Mouse (Mus musculus): Measurements from ENCODE around the gene Kptn.

Gene Kptn

DNA sequence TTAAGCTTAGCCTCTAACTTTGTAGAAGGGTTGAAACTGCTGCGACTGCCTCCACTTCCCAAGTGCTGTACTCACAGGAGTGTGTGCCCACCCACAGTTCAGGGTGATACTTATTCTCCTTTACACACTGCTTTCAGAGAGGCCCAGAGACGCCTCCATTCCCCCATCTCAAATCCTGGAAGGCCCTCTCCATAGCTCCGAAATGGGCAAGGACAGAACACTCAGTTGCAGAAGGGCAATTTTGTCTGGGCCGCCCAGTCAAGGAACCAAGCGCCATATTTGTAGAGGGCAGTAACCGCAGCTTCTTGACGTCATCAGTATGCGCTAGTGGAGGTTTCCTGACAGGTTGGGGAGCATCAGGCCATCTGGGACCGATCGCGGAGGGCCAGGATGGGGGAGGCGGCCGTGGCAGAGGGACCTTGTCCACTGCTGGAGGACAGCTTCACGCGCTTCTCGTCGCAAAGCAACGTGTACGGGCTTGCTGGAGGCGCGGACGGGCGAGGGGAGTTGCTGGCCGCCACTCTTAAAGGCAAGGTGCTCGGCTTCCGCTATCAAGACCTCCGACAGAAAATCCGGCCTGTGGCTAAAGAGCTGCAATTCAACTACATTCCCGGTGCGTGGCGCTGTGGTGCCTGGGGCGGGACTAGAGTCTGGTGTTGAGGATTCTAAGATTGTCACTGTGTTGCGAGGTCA lies at the start of gene Kptn:
TSS of gene Kptn (plus strand) at position 327 of the 693 bp plus-strand sequence.
- peak; percentile 95 for DNase-seq (ENCODE audit: low read depth)

DNA sequence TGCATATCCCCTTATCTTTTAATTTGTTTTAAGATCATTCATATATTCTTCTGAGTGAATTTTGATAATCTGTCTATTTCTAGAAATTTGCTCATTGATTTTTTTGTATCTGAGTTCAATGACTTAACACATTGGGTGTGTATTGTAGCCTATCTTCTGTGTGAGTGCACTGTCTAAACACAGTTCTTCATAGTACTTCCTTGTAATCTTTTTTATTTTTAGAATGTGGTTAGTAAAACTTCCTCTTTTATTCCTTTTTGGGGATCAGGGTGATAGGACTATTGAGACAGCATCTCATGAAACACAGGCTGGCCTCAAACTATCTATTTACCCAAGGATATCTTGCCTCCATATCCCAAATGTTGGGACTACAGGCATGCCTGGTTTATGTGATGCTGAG lies 48.8 kb upstream of the Kptn start:
- DNase-seq (ENCODE audit: low read depth): no peak

DNA sequence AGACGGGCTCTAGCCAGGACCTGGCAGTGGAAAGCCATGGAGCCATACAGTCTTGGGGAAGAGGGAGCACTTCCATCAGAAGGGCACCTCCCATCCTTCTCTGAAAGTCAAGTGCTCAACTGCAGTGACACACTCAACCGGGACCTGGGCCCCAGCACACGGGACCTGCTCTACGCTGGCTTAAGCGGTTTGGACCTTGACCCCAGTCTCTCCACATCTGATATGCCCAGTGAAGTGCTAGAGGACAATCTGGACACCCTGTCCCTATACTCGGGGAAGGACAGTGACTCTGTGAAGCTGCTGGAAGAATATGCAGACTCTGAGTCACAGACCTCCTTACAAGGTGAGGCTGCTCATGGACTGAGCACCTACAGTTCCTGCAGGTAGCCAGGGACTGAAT lies 47.8 kb upstream of the Kptn start:
- no peak for DNase-seq (ENCODE audit: low read depth)

DNA sequence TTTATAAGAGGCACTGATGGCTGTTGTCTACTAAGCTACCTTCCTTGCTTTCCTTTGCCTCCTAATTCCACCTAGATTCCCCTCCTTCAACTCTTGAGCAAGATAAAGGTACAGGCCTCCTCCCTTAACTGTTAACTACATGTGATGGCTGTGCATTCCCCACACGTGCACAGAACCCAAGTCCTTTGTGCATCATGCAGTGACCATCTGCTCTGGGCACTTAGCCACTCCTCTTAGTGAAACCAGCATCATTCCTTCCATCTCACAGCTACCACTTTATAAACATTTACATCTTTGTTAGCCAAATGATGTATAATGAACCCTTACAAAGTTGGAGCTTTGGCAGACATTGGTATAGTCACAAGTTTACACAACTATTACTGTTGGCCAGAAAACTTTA lies 39.7 kb upstream of the Kptn start:
- DNase-seq (ENCODE audit: low read depth): no peak

DNA sequence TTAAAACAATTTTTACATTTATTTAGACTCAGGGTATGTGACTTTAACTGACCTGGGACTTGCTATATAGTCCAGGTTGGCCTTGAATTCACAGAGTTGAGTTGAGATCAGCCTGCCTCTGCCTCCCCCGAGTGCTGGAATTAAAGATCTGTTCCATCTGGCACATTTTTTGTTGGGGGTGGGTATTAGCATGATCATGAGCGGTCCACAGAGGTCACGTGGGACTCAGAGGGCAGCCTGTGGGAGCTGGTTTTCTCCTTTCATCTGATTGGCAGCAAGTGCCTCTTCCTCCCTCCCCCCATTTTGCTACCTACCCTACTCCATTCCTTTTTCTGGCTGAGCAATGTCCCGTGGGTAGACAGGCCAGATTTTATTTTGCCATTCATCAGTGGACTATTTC lies 39.1 kb upstream of the Kptn start:
- DNase-seq (ENCODE audit: low read depth): no peak

DNA sequence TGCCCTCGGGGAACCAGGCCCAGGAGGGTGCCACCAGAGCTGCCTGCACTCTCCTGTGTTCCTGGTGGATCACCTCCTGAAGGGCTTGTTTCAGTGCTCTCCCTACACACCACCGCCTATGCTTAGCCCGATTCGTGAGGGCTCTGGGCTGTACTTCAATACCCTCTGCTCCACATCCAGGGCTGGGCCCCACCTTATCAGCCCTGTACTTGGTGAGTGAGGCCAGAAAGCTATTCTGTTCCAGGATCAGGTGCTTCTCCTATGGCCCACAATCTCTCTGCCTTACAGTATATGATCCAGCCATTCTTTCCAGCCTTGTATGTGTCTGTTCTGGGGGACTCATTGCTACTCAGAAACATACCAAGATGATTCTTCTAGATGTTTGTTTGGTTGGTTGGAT lies 36.3 kb upstream of the Kptn start:
- DNase-seq (ENCODE audit: low read depth): no peak

DNA sequence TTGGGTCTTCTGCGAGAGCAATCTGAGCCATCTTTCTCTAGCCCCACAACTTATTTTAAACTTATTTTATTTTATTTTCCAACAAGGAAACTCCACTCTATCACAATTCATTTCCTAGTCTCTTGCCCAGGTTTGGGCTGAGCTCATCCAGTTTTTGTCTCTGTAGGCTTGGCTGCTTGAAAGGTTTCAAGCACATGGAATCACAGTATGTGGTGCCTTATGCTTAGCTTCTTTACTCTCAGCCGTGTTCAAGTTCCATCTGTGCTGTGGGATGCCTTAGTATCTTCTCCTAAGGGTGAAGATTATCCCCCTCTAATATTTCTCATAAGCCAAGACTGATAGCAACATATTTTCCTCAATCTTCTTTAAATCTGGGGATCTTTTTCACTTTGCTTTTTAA lies 32.1 kb upstream of the Kptn start:
- DNase-seq (ENCODE audit: low read depth): no peak

DNA sequence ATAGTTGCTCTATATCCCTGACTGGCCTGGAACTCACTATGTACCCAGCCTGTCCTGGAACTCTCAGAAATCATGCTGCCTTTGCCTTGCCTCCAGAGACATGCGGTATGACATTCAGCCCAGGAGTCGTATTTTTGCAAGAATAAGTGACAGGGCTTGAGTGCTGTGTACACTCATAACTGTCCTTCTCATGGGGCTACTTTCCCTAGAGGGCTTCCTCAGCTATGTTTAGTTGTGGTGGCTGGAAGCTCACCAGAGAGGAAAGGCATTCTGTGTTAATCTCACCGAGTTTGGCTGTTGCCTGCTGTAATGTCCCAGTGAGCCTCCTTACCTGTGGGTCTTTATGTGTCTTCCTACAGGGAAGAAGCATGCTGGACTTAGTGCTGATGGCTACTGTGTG lies 25.1 kb upstream of the Kptn start:
- DNase-seq (ENCODE audit: low read depth): no peak

DNA sequence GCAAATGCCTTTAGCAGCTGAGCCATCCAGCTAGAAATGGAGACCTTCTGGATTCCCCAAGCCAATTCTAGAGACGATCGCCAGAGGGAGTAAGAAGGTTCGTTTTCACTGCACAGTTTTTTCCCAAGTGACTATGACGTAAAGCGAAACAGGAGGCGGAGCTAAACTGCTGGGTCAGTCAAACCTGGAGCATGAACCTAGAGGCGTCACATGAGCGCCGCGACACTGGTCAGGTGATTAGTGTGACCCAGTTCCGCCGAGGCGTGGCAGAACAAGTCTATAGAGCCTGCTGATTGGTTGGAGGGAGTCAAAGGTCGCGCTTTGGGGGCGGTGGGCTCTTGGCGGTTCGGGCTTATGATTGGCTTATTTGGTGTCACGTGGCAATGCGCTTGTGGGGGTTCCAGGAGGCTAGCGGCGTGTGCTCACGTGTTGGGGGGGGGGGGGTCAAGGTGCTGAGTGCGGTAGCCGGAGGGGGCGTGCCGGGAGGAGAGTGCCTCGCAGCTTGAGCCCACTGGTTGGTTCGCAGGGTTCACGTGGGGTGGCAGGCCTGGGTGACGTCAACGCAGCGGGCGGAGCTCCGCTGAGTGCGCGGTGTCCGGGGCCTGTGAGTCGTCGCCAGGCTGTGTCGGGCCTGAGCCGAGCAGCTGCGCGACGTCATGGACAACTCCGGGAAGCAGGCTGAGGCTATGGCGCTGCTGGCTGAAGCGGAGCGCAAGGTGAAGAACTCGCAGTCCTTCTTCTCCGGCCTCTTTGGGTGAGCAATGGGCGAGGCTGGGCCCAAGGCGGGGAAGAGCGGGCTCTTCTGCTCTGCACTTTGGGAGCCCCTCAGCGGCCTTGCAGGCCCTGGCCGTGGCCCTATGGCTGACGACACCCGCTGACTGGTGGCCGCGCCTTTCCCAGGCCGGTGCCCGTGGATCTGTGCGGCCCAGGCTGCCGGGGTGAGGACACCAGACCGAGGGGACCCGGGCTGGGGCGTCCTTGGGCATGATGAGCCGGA lies 21.4 kb upstream of the Kptn start, which contains the start of gene Napa:
TSS of gene Napa (plus strand) at position 438 of the 997 bp plus-strand sequence.
- peak; percentile 100 for DNase-seq (ENCODE audit: low read depth)

DNA sequence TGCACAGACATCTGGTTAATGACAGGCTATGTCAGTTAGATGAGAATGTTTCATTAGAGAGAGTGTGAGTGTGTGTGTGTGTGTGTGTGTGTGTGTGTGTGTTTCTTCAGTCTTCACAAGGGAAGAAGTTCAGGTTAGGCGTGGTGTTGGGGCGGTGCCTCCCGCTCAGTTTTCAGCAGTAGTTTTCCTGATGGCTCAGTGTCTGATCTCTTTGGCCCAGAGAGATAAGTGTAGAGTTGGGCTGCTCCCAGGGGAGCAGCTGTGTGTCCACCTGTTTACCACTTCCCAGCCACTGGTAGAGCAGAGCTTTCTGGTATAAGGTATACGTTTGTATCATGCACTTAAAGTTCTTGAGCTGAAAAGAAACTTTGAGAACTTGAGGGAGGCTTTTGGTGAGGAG lies 19.8 kb upstream of the Kptn start:
- no peak for DNase-seq (ENCODE audit: low read depth)

DNA sequence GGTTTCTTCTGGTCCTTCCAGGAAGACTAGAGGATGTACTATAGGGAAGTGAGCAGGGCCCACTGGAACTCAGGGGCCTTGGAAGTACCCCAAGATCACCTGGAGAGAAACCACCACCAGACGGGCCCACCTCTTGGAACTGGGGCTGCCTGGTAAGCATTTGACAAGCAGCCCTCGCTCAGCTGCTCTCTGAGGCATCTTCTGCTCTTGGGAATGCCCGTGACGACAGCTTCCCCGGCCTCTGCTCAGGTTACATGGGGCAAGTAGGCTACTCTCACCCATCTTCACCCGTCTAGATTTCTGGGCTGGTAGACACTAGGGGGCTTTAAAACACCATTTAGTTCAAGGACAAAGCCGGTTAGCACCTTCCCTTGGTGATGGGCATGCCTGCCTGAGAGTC lies 18.6 kb upstream of the Kptn start:
- DNase-seq (ENCODE audit: low read depth): no peak

DNA sequence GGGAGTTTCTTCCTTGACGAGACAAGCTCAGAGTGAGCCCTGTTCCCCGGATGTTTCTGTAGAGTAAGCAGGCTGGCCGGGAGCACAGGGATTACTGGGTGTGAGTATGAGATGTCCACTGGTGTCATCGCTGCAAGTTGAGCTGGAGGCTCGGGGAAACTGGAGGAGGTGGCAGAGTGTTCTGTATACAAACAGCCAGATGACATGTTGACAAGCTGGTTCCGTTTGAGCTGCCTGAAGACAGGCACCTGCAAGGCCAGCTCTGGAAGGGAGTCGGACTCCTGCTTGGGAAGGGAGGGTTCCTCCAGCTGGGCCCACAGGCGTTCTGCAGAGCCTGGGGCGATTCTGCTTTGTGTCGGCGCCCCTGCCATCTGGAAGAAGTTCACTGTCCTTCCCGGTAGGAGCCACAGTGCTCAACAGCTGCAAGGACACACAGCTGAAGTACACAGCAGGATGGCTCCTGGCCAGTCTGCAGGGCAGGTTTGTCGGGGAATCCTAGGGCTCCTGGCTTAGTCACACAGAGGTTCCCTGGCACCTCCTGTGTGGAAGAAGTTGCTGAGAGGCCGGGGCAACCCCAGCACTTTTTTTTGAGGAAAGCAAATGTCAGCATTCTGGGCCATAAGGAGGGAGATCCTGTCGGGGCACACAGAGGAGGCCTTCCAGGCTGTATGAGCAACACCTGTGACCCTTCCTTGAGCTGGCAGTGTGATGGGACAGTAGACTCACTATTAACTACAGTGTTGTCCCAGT lies 17.8 kb upstream of the Kptn start:
- no peak for DNase-seq (ENCODE audit: low read depth)

DNA sequence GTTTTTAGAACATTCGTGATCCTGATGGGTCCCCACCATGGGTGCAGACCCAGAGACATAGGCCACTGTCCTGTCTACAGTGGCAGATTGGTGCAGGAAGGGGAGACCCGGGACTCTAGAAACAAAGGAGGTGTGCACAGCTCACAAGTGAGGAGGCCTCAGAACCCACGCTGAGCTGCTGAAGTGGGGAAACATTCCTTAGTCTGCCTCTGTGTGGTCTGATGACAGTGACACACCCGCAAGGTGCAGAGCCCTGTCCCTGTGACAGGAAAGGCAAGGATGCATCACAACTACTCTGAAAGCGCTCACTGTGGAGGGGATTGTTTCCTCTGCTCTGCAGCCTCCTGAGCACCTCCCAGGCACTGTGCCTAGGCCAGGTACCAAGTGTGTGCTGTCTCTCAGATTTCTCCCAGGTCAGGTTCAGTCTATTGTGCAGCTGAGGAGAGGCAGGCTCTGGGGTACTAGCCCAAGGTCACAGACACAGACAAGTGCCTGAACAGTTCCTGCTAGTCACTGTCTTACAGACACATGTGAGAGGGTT lies 16.9 kb upstream of the Kptn start:
- DNase-seq (ENCODE audit: low read depth): no peak

DNA sequence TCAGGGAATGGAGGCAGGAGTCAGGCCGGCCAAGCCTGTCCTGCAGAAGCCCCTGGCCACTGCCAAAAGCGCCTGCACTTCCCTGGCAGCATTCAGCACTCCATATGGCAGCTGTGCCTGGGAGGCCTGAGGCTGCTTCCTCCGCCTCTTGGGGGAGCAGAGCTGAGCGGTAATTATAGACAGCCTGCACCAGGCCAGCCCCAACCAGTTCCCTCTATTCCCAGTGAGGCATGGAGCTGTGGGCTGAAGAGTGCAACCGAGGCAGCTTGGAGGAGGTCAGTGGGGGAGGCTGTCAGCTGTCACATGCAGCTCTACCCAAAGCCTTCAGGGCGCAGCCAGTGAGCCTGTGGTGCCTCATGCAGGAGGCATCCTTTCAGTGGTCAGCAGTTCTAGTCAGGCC lies 15.9 kb upstream of the Kptn start:
- peak; percentile 64 for DNase-seq (ENCODE audit: low read depth)

DNA sequence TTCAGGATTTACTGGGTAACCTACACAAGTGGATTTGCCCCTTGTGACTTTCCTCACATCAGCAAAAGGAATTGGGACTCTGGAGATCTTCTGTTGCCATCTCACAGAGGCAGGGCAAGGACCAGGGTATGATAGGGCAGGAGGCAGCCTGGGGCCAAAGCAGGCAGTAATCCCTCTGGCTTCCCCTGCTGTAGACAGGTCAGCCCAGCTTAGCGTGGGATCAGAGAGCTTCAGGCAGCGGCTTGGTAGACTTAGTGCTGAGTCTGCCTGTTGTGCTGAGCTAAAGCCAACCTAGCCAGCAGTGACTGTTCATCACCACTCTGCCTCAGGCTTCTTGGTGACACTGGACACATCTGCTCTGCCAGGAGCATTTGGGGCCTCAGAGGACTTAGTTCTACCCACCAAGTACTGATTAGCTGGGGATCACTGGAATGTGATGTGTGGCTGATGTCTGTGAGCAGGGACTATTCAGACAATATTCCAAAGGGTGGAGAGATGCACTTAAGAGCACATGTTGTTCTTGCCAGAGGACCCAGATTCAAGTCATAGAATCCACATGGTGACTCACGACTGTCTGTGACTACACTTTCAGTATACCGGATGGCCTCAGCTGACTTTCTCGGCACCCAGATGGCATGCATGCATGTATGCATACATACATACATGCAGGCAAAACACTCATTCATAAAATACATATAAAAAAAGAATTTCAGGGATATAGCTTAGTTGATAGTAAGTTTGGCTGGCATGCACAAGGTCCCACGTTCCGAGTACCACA lies 14.9 kb upstream of the Kptn start:
- DNase-seq (ENCODE audit: low read depth): no peak

DNA sequence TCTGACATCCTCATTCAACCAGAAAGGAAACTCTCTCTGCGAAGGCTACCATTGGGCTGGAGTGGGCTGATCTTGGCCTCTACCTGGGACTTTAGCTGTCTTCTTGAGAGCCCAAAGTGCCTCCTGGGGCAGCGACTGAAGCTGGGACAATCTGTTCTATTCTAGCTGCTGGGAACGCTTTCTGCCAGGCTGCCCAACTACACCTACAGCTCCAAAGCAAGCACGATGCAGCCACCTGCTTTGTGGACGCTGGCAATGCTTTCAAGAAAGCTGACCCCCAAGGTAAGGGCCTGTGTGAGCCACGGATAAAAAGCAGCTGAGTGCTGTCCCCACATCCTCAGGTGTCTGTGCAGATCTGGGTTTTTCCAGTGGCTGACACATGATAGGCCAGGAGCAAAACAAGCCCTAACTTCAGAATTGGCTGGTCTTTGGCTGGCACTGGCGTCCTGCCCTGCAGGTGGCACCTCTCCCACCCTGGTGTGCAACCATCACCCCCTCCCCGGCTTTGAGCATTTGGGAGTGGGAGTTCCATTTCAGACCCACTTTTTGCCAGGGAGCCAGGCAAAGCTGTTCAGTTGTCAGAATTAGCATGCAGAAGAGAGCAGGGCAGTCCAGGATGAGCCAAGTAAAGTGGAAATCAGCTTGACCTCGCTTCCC lies 10.7 kb upstream of the Kptn start:
- no peak for DNase-seq (ENCODE audit: low read depth)

DNA sequence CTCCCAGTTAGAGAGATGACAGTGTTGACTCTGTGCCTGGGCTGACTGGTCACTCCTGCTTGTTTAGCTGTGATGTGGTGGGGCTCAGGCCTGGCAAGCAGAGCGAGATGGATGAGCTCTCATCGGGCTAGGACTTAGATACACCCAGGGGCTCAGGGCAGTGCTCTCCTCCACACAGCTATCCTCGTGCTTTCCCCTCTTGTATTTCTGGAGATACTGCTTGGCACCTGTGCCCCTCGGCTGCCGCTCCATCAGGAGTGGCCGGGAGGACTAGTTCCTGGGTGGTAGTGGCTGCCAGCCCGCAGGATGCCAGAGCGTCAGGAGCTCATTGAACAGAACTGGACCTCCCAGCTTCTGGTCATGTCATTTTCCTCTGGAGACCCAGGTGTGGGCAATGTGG lies 9.5 kb upstream of the Kptn start:
- DNase-seq (ENCODE audit: low read depth): no peak

DNA sequence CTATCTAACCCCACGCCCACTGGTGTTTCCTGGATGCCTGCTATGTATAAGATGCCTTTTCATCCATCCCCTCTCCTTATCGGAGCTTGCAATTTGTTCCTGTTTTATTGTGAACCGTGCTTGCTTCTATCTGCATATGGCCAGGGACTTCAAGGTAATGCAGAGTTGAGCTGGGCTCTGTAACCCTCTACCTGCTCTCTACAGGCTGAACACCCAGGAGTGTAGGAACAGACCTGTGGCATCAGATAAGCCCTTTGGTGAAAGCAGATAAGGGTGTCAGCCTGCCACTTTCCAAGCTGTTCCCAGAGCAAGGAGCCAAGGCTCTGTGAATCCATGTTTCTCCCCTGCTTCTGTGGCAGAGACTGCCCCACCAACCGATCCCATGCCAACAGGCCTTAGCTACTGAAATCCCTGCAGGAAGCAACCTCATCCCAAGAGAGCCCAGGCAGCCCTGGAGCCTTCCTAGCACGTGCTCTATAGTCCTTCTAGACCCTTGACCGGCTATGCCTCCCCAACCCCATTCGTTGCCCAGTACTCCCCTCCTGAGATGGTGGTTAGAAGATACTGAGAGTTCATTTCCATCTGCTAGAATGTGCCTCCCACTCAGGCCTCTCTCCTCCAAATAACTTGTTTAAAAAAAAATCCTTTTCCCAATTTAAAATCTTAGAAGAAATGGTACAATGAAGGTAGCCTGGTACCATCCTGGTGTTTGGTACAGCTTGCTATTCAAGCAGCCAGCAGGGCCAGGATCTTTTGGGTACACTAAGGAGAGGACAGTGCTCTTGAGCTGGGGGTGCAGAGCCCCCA lies 8.2 kb upstream of the Kptn start:
- no peak for DNase-seq (ENCODE audit: low read depth)

DNA sequence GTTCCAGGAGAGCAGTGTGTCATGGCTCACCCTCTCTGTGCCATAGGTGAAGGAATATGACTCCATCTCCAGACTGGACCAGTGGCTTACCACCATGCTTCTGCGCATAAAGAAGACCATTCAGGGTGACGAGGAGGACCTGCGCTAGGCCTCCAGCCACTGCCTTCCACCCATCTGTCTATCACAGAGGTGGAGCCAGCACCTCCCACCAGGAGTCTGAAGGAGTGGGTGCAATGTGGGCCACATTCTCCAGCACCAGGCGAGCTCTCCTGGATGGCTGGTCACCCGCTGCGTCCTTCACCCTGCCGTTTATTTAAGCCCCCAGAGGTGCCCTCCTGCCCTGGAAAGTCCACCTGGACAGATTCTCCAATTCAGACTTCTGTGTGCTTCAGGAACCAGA lies 3.3 kb upstream of the Kptn start:
- no peak for DNase-seq (ENCODE audit: low read depth)

DNA sequence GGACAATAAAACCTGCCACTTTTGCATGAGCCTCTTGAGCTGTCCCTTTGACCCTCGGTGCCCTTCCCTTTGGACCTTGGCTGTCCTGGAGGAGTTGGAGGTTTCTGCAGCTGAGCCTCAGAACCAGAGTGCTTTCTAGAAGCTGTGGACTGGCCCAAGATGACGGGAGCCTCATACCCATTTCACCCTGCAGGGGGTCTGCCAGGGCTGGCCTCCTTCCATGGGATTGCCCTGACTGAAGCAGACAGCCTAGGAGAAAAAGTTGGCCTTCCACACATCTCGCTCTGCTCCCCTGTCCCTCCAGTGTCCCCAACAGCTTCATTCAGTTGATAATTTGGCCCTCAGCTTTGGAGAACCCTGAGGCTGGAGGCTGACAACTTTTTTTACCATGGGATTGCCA lies 2.6 kb upstream of the Kptn start:
- no peak for DNase-seq (ENCODE audit: low read depth)

Data from NIH3T3 (cell line).